Mouse (Mus musculus): ENCODE measurements around the gene Cdkn2aip. TPM values are rescaled to one million over a fixed set of nuclear protein-coding genes. Genes with fewer than 3 reads are reported as not detected.

Cdkn2aip gene
- polyA plus RNA-seq, 2 experiments = 5.8 to 13.2 TPM

DNA sequence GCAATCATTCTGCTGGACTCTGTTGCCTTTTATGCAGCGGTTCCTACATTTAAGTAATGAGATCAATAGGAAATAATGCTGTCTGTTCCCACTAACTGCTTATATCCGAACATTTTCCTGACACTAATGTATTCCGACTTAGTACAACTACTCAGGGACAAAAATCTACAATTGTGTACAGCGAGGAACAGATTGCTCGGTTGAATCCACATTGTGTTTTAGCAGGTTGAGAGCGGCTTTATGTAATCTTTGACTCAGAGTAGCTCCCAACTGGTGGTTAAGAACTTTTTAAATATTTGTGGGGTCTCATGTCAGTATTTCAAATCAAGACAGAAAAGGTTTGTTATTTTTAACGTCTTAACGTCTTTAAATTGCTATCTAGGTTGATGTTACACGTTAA is 29.7 kb downstream of the Cdkn2aip start:
- TF ChIP-seq CTCF (IDR thresholded peaks at IDR 0.05; ENCODE audit: low read depth) = no peak
- TF ChIP-seq EP300 (IDR thresholded peaks at IDR 0.05; ENCODE audit: low read depth) = no peak
- Histone ChIP-seq H3K4me1 (replicated peaks; ENCODE audit: control insufficient read depth in 2 of 2, insufficient read depth in 2 of 2, low read length in 1 of 2) (peaks cover 0 to 3% of the 10 kb centered on the region in 2 experiments; a peak in 1 of 4 replicates), H3K9me3 (ENCODE audit: control insufficient read depth, low read length) (no peaks in the 10 kb centered on the region), H3K36me3 (replicated peaks; ENCODE audit: control insufficient read depth, insufficient read depth, low read depth) (no peaks in the 10 kb centered on the region), H3K27ac (no peak overlapping the region), H3K27me3 (ENCODE audit: control insufficient read depth, insufficient read depth, low read length) (no peaks in the 10 kb centered on the region), H3K4me2 (ENCODE audit: low read depth) (no peak overlapping the region), H3K4me3 (ENCODE audit: insufficient read depth in 1 of 2, low read depth in 2 of 2, low read length in 2 of 2) (no peak overlapping the region), H3K9ac (replicated peaks) (no peak overlapping the region)
- DNase-seq (ENCODE audit: low read depth in 3 of 3, low spot score in 3 of 3) (no peak), ATAC-seq (ENCODE audit: insufficient read depth) (no peak)
- WGBS (ENCODE audit: insufficient replicate concordance) = 62% methylated on average over 9 of the region's 9 CpGs

DNA sequence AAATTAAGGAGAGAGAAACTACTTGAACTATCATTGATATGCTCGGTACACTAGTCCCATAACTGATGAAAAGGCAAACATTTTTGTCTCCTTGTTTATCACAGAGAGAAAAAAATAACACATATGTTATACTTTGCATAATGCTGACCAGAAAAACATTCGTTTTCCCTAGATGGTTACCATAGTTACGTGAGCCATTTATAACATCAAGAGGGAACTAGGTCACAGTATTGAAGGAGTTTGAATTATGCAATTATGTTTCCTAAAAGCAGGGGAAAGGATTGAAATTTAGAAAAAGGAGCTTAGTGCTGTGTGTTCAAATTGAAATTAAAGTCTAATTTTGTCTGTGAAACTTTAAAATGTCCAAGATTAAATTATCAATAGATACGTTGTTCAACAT is 33.4 kb downstream of the Cdkn2aip start:
- Histone ChIP-seq H3K9ac (replicated peaks) (no peak overlapping the region), H3K9me3 (ENCODE audit: control insufficient read depth, low read length) (no peaks in the 10 kb centered on the region), H3K27ac (no peak overlapping the region), H3K4me3 (ENCODE audit: insufficient read depth in 1 of 2, low read depth in 2 of 2, low read length in 2 of 2) (no peak overlapping the region), H3K4me2 (ENCODE audit: low read depth) (no peak overlapping the region), H3K27me3 (ENCODE audit: control insufficient read depth, insufficient read depth, low read length) (no peaks in the 10 kb centered on the region), H3K36me3 (replicated peaks; ENCODE audit: control insufficient read depth, insufficient read depth, low read depth) (no peaks in the 10 kb centered on the region), H3K4me1 (replicated peaks; ENCODE audit: control insufficient read depth in 2 of 2, insufficient read depth in 2 of 2, low read length in 1 of 2) (peaks cover 0 to 6% of the 10 kb centered on the region in 2 experiments; a peak in 2 of 4 replicates)
- TF ChIP-seq EP300 (IDR thresholded peaks at IDR 0.05; ENCODE audit: low read depth) (no peak), CTCF (IDR thresholded peaks at IDR 0.05; ENCODE audit: low read depth) (no peak)
- no peak for ATAC-seq (ENCODE audit: insufficient read depth)
- DNase-seq (ENCODE audit: low read depth in 3 of 3, low spot score in 3 of 3) = no peak
- 59% methylated on average over 4 of the region's 4 CpGs for WGBS (ENCODE audit: insufficient replicate concordance)

GRCm38 (mm10) chr8:47679603-47680002 is 34.1 kb downstream of the Cdkn2aip start:
- Histone ChIP-seq H3K9me3 (ENCODE audit: control insufficient read depth, low read length) (no peaks in the 10 kb centered on the region), H3K27ac (no peak overlapping the region), H3K27me3 (ENCODE audit: control insufficient read depth, insufficient read depth, low read length) (no peaks in the 10 kb centered on the region), H3K4me1 (replicated peaks; ENCODE audit: control insufficient read depth in 2 of 2, insufficient read depth in 2 of 2, low read length in 1 of 2) (peaks cover 0 to 6% of the 10 kb centered on the region in 2 experiments; a peak in 2 of 4 replicates), H3K36me3 (replicated peaks; ENCODE audit: control insufficient read depth, insufficient read depth, low read depth) (no peaks in the 10 kb centered on the region), H3K4me2 (ENCODE audit: low read depth) (no peak overlapping the region), H3K9ac (replicated peaks) (no peak overlapping the region), H3K4me3 (ENCODE audit: insufficient read depth in 1 of 2, low read depth in 2 of 2, low read length in 2 of 2) (no peak overlapping the region)
- ATAC-seq (ENCODE audit: insufficient read depth) (no peak), DNase-seq (ENCODE audit: low read depth in 3 of 3, low spot score in 3 of 3) (no peak)
- TF ChIP-seq EP300 (IDR thresholded peaks at IDR 0.05; ENCODE audit: low read depth) (no peak), CTCF (IDR thresholded peaks at IDR 0.05; ENCODE audit: low read depth) (peak; percentile 35; the same call in 1 of the 2 replicates)
- 42% methylated on average over 1 of the region's 1 CpGs for WGBS (ENCODE audit: insufficient replicate concordance)

DNA sequence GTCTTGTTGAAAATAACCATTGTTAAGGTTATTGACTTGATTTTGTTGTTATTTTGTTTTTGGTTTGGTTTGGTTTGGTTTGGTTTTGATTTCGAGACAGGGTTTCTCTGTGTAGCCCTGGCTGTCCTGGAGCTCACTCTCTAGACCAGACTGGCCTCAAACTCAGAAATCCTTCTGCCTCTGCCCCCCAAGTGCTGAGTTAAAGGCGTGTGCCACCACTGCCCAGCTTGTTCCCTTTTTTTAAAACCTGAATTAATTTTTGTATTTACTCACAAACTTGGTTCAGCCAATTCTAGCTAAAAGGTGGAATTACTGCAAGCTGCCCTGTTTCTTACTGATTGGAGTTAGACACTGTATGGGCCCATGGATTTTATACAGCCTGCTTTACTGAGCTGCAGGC is 37.1 kb downstream of the Cdkn2aip start:
- no peak for TF ChIP-seq EP300 (IDR thresholded peaks at IDR 0.05; ENCODE audit: low read depth)
- TF ChIP-seq CTCF (IDR thresholded peaks at IDR 0.05; ENCODE audit: low read depth) = no peak
- H3K9me3 ChIP-seq (ENCODE audit: control insufficient read depth, low read length) = no peaks in the 10 kb centered on the region
- peak overlapping the region in 1 of 2 experiments; percentile 77; a peak in 2 of 4 replicates for H3K4me3 ChIP-seq (ENCODE audit: insufficient read depth in 1 of 2, low read depth in 2 of 2, low read length in 2 of 2)
- H3K4me1 ChIP-seq (replicated peaks; ENCODE audit: control insufficient read depth in 2 of 2, insufficient read depth in 2 of 2, low read length in 1 of 2) = peaks cover 4 to 6% of the 10 kb centered on the region in 2 experiments; a peak in 3 of 4 replicates
- H3K27me3 ChIP-seq (ENCODE audit: control insufficient read depth, insufficient read depth, low read length) = no peaks in the 10 kb centered on the region
- H3K9ac ChIP-seq (replicated peaks) = peak overlapping the region; percentile 84
- WGBS (ENCODE audit: insufficient replicate concordance) = 32% methylated on average over 2 of the region's 2 CpGs
- no peak overlapping the region for H3K27ac ChIP-seq
- ATAC-seq (ENCODE audit: insufficient read depth) (no peak), DNase-seq (ENCODE audit: low read depth in 3 of 3, low spot score in 3 of 3) (no peak)
- peak overlapping the region; percentile 74 for H3K4me2 ChIP-seq (ENCODE audit: low read depth)
- H3K36me3 ChIP-seq (replicated peaks; ENCODE audit: control insufficient read depth, insufficient read depth, low read depth) = no peaks in the 10 kb centered on the region

DNA sequence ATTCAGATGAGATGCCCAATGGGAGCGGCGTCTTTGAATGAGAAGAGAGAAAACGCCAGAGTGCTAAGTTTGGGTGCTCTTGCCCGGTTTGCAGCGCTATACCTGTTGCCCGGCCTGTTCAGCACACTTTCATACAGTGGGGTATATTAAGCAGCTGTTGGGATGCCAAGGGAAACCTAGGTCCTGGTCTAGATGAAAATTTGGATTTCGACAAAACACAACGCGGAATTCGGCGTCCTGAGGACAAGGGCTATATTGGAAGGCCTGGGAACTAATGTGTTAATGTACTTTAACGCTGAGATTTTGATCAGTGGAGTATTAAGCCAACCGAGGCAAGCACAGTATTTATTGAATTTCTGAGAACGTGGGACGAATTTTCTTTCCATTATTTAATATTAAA is 37.5 kb downstream of the Cdkn2aip start:
- Histone ChIP-seq H3K9me3 (ENCODE audit: control insufficient read depth, low read length) (no peaks in the 10 kb centered on the region), H3K9ac (replicated peaks) (peak overlapping the region; percentile 84), H3K4me3 (ENCODE audit: insufficient read depth in 1 of 2, low read depth in 2 of 2, low read length in 2 of 2) (peak overlapping the region; percentile 77 to 99), H3K4me1 (replicated peaks; ENCODE audit: control insufficient read depth in 2 of 2, insufficient read depth in 2 of 2, low read length in 1 of 2) (peaks cover 4 to 6% of the 10 kb centered on the region in 2 experiments; a peak in 3 of 4 replicates), H3K4me2 (ENCODE audit: low read depth) (peak overlapping the region; percentile 74), H3K36me3 (replicated peaks; ENCODE audit: control insufficient read depth, insufficient read depth, low read depth) (no peaks in the 10 kb centered on the region), H3K27me3 (ENCODE audit: control insufficient read depth, insufficient read depth, low read length) (no peaks in the 10 kb centered on the region), H3K27ac (peak overlapping the region; percentile 81)
- DNase-seq (ENCODE audit: low read depth in 3 of 3, low spot score in 3 of 3) = no peak
- no peak for TF ChIP-seq EP300 (IDR thresholded peaks at IDR 0.05; ENCODE audit: low read depth)
- TF ChIP-seq CTCF (IDR thresholded peaks at IDR 0.05; ENCODE audit: low read depth) = no peak
- WGBS (ENCODE audit: insufficient replicate concordance) = 2% methylated on average over 15 of the region's 15 CpGs
- no peak for ATAC-seq (ENCODE audit: insufficient read depth)

Measured in liver, embryonic 14.5 days (tissue).